Mouse (Mus musculus) megakaryocyte, embryonic 14.5 days (primary cell): ENCODE measurements around the gene Incenp.

Experiments used
- FLI1 ChIP-seq: IDR thresholded peaks from 2 replicates; pipeline ENCODE4 v1.6.1; 2012; ENCODE audit warnings: low read length, inconsistent platforms, mixed read lengths
- GATA1 ChIP-seq: IDR thresholded peaks from 3 replicates; pipeline ENCODE4 v1.6.1; 2012; ENCODE audit warnings: mixed read lengths, low read length, inconsistent platforms, borderline replicate concordance

- TF ChIP-seq GATA1 (no peak), FLI1 (no peak)
Measured at GRCm38 (mm10) chr19:9915935-9916334, 16.6 kb upstream of the Incenp start.
